Mouse (Mus musculus): Measurements from ENCODE around the gene Plppr2. TPM values are rescaled to one million over a fixed set of nuclear protein-coding genes. Genes with fewer than 3 reads are reported as not detected.

Gene Plppr2
- total RNA-seq, 2 experiments from 2014 or later, result 1.7 to 2.7 TPM

- DNase-seq, result no peak
- intact Hi-C loops (cut with DNase I), result no loop called here
Measured at GRCm38 (mm10) chr9:21959244-21959643, 22.4 kb downstream of the Plppr2 start.

- intact Hi-C loops (cut with DNase I), result loop anchor here (2.0 kb wide), 1 partner anchor 33 kb away; the partner anchor contains the start of genes Ccdc159 and Tmem205
- no peak for DNase-seq
Measured at GRCm38 (mm10) chr9:21960135-21960534, 23.3 kb downstream of the Plppr2 start.

GRCm38 (mm10) chr9:21960558-21961208, 23.9 kb downstream of the Plppr2 start:
- no peak for DNase-seq
- intact Hi-C loops (cut with DNase I), result loop anchor here (2.0 kb wide), 1 partner anchor 34 kb away; the partner anchor contains the start of genes Ccdc159 and Tmem205

GRCm38 (mm10) chr9:21961366-21961980, 24.6 kb downstream of the Plppr2 start:
- intact Hi-C loops (cut with DNase I), result loop anchor here (2.0 kb wide), 1 partner anchor 35 kb away; the partner anchor contains the start of genes Ccdc159 and Tmem205
- DNase-seq, result no peak

- intact Hi-C loops (cut with DNase I), result loop anchor here (2.0 kb wide), 1 partner anchor 41 kb away; the partner anchor contains the start of genes Ccdc151 and Prkcsh
- DNase-seq, result no peak
Measured at GRCm38 (mm10) chr9:21962010-21962409, 25.2 kb downstream of the Plppr2 start.

- intact Hi-C loops (cut with DNase I), result loop anchor here (2.0 kb wide), 1 partner anchor 40 kb away; the partner anchor contains the start of genes Ccdc151 and Prkcsh
Measured at GRCm38 (mm10) chr9:21962416-21963059, 25.7 kb downstream of the Plppr2 start.

GRCm38 (mm10) chr9:21963417-21963816, 26.6 kb downstream of the Plppr2 start, which contains the start of gene Epor:
Gene Epor, minus strand, starts transcription at chr9:21963506.
- intact Hi-C loops (cut with DNase I), result loop anchor here (2.0 kb wide), 1 partner anchor 39 kb away; the partner anchor contains the start of genes Ccdc151 and Prkcsh
- peak; percentile 59 to 67 for DNase-seq

More at GRCm38 (mm10) chr9:21962416-21963059, 25.7 kb downstream of the Plppr2 start:
- DNase-seq, result peak; percentile 60 to 63

GRCm38 (mm10) chr9:21968883-21969282, 32.0 kb downstream of the Plppr2 start:
- intact Hi-C loops (cut with DNase I), result no loop called here

GRCm38 (mm10) chr9:21969304-21969703, 32.5 kb downstream of the Plppr2 start:
- intact Hi-C loops (cut with DNase I), result no loop called here
- DNase-seq, result no peak

More at GRCm38 (mm10) chr9:21968883-21969282, 32.0 kb downstream of the Plppr2 start:
- DNase-seq, result no peak

- intact Hi-C loops (cut with DNase I), result loop anchor here (5.0 kb wide), 1 partner anchor 81 kb away; no protein-coding TSS in a partner anchor
- DNase-seq, result no peak
Measured at GRCm38 (mm10) chr9:21976626-21977175, 39.9 kb downstream of the Plppr2 start.

- DNase-seq, result no peak
- intact Hi-C loops (cut with DNase I), result loop anchor here (5.0 kb wide), 1 partner anchor 80 kb away; no protein-coding TSS in a partner anchor
Measured at GRCm38 (mm10) chr9:21977331-21977730, 40.5 kb downstream of the Plppr2 start.

GRCm38 (mm10) chr9:21977972-21978371, 41.1 kb downstream of the Plppr2 start:
- DNase-seq, result peak; percentile 48 to 65
- intact Hi-C loops (cut with DNase I), result loop anchor here (1.0 to 5.0 kb wide), 2 partner anchors 79 to 165 kb away; no protein-coding TSS in a partner anchor

GRCm38 (mm10) chr9:21978398-21979128, 41.7 kb downstream of the Plppr2 start:
- intact Hi-C loops (cut with DNase I), result loop anchor here (1.0 to 5.0 kb wide), 2 partner anchors 79 to 165 kb away; no protein-coding TSS in a partner anchor
- no peak for DNase-seq

GRCm38 (mm10) chr9:21983911-21984310, 47.1 kb downstream of the Plppr2 start:
- no peak for DNase-seq
- intact Hi-C loops (cut with DNase I), result no loop called here

- DNase-seq, result no peak
- intact Hi-C loops (cut with DNase I), result no loop called here
Measured at GRCm38 (mm10) chr9:21987592-21988342, 50.9 kb downstream of the Plppr2 start.

GRCm38 (mm10) chr9:21988421-21989101, 51.7 kb downstream of the Plppr2 start:
- DNase-seq, result no peak
- intact Hi-C loops (cut with DNase I), result no loop called here

- peak; percentile 63 to 65 for DNase-seq
- intact Hi-C loops (cut with DNase I), result no loop called here
Measured at GRCm38 (mm10) chr9:21989230-21990110, 52.6 kb downstream of the Plppr2 start, which contains the start of gene Rgl3. Gene Rgl3, minus strand, starts transcription at chr9:21989446.

Data from heart, postnatal 36 days (tissue).